Mouse (Mus musculus): ENCODE measurements around the gene Lcn8. TPM values are rescaled to one million over a fixed set of nuclear protein-coding genes. Genes with fewer than 3 reads are reported as not detected.

The Lcn8 gene
- polyA plus RNA-seq, 1 experiment from 2014 or later: not detected

DNA sequence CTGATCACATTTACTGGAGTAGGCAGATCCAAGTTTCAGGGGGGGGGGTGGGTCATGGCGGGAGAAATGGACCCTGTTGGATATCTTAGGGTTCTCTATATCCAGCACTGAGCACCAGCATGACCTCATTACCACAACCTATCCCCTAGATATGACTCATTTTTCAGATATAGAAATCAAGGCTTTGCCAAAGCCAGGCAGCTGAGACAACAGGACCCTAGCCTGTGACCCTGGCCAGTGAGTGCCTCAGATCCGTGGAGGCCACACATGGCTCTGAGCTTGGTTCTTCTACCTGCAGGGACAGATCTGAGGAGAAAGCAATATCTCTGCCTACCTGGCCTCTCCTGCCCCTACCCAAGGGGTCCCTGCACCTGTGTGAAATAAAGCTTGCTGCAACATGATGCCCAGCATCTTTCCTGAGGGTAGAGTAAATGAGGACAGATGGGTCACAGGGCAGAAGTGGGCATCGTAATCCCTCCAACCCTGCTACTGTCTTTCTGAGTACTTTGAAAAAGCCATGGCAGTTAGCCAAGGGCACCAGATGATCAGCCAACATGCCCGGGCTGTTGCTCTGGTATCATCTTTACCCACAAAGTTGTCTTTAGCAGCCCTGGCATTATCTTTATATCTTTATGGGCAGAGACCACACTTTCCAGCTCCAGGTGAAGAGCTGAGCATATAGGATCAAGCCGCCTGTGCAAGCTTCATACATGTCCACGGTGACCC lies 8.5 kb downstream of the Lcn8 start:
- Histone ChIP-seq H3K36me3 (ENCODE audit: insufficient read depth, low read length) (no peaks in the 10 kb centered on the region), H3K27ac (ENCODE audit: low read length) (no peak overlapping the region), H3K9me3 (ENCODE audit: low read length) (no peaks in the 10 kb centered on the region), H3K4me1 (ENCODE audit: insufficient read depth, low read length) (no peaks in the 10 kb centered on the region), H3K4me3 (ENCODE audit: low read length) (no peak overlapping the region), H3K27me3 (ENCODE audit: insufficient read depth, low read length) (no peaks in the 10 kb centered on the region), H3K9ac (replicated peaks; ENCODE audit: low read length) (no peak overlapping the region), H3K4me2 (replicated peaks; ENCODE audit: low read depth, low read length) (no peak overlapping the region)
- WGBS: 83% methylated on average over 6 of the region's 6 CpGs
- no peak for ATAC-seq (ENCODE audit: low FRiP score, low TSS enrichment)

DNA sequence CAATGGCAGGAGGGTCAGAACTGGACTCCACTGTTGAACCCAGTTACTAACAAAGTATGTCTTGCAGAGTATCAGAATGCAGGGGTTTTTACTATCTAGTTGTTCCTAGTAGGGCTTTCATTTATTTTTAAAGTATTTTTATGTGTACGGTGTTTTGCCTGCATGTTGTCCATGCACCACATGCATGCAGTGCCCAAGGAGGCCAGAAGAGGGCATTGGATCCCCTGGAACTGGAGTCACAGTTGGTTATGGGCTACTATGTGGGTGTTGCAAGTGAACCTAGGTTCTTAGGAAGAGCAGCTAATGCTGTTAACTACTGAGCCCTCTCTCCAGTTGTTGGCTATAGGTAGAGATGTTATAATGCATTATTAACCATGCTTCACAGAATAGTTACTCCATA lies 10.6 kb downstream of the Lcn8 start:
- no peaks in the 10 kb centered on the region for H3K36me3 ChIP-seq (ENCODE audit: insufficient read depth, low read length)
- no peaks in the 10 kb centered on the region for H3K9me3 ChIP-seq (ENCODE audit: low read length)
- WGBS: 43% methylated on average over 1 of the region's 1 CpGs
- no peak overlapping the region for H3K4me3 ChIP-seq (ENCODE audit: low read length)
- no peak overlapping the region for H3K27ac ChIP-seq (ENCODE audit: low read length)
- H3K27me3 ChIP-seq (ENCODE audit: insufficient read depth, low read length): no peaks in the 10 kb centered on the region
- ATAC-seq (ENCODE audit: low FRiP score, low TSS enrichment): no peak
- H3K4me1 ChIP-seq (ENCODE audit: insufficient read depth, low read length): no peaks in the 10 kb centered on the region
- H3K9ac ChIP-seq (replicated peaks; ENCODE audit: low read length): no peak overlapping the region
- no peak overlapping the region for H3K4me2 ChIP-seq (replicated peaks; ENCODE audit: low read depth, low read length)

DNA sequence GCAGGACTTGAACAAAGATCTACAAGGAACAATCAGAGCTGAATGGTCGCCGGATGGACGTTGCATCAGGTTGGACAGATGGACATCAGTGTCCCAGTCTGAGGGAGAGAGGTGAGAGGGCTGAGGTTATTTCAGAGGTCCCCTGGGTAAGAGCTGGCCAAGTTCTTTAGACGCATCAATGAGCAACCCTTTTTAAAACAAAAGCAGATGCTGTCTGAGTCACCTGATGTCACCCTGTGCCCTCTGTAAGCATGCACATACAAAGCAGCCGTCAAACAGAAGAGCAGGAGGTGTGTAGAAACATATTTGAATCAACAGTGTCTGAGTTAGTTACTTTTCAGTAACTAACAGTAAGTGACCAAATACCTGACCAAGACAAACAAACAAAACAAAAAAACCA lies 11.2 kb downstream of the Lcn8 start:
- no peak for ATAC-seq (ENCODE audit: low FRiP score, low TSS enrichment)
- no peaks in the 10 kb centered on the region for H3K36me3 ChIP-seq (ENCODE audit: insufficient read depth, low read length)
- no peak overlapping the region for H3K27ac ChIP-seq (ENCODE audit: low read length)
- H3K4me1 ChIP-seq (ENCODE audit: insufficient read depth, low read length): no peaks in the 10 kb centered on the region
- WGBS: 76% methylated on average over 5 of the region's 5 CpGs
- H3K4me2 ChIP-seq (replicated peaks; ENCODE audit: low read depth, low read length): no peak overlapping the region
- no peak overlapping the region for H3K9ac ChIP-seq (replicated peaks; ENCODE audit: low read length)
- H3K27me3 ChIP-seq (ENCODE audit: insufficient read depth, low read length): no peaks in the 10 kb centered on the region
- no peak overlapping the region for H3K4me3 ChIP-seq (ENCODE audit: low read length)
- H3K9me3 ChIP-seq (ENCODE audit: low read length): no peaks in the 10 kb centered on the region

DNA sequence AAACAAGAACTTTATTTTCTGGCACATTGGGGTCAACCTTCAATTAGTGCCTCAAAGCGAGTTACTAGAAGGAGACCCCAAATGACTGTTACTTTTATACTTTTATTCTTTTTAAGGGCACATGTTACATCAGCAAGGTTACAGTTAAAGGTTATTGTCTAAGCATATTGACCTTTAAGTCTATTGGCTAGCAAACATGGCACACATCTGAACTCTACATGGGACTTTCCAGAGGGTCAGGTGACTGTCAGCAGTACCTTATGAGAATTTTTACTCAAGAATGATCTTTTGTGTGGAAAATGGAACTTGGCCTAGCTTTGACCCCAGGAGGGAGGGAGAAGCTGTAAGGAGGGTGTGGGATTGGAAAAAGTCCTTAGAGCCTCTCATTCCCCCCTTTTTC lies 13.6 kb downstream of the Lcn8 start:
- H3K4me2 ChIP-seq (replicated peaks; ENCODE audit: low read depth, low read length): no peak overlapping the region
- H3K9me3 ChIP-seq (ENCODE audit: low read length): no peaks in the 10 kb centered on the region
- H3K27me3 ChIP-seq (ENCODE audit: insufficient read depth, low read length): no peaks in the 10 kb centered on the region
- no peaks in the 10 kb centered on the region for H3K36me3 ChIP-seq (ENCODE audit: insufficient read depth, low read length)
- H3K4me3 ChIP-seq (ENCODE audit: low read length): no peak overlapping the region
- ATAC-seq (ENCODE audit: low FRiP score, low TSS enrichment): no peak
- WGBS: 66% methylated on average over 1 of the region's 1 CpGs
- H3K9ac ChIP-seq (replicated peaks; ENCODE audit: low read length): no peak overlapping the region
- no peaks in the 10 kb centered on the region for H3K4me1 ChIP-seq (ENCODE audit: insufficient read depth, low read length)
- H3K27ac ChIP-seq (ENCODE audit: low read length): no peak overlapping the region

DNA sequence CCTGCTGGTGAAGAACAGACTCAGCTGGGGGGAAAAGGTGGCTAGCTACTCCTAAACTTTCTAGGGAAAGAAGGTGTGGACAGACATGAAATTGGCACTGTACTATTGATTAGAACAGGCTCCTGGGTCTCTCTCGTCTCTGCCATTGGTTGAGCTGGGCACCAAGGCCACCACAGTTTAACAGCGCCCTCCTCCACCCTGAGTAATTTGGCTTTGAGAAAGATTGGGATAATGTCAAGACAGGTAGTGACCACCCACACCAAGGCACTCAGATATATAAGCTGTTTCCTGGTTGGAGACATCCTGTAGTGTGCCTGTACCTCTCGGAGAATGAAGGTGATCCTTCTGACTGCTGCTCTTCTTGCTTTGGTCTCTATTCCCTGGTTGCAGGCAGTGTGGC lies 23.6 kb downstream of the Lcn8 start, which contains the start of gene Lcn6:
Gene Lcn6 (plus strand): TSS at position 301 of the 400 bp plus-strand sequence.
- no peak for ATAC-seq (ENCODE audit: low FRiP score, low TSS enrichment)

DNA sequence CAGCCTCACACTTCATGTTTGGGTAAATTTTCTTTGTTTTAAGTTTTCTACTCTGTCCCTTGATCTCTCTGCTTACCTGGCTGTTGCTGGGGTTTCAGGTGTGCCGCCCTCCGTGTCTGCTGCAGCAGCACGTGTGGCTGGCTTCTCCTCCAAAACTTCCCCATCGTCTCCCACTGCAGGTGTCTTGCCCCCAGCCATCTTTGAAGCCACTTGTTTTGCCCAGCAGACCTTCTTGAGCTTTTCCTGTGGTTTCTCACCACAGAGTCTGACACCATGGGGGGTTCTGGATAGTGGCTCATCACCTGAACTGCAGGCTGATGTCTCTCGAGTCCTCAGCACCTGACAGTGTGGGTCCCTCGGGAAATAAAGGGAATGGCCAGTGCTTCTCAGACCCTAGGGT lies 26.6 kb downstream of the Lcn8 start:
- no peaks in the 10 kb centered on the region for H3K9me3 ChIP-seq (ENCODE audit: low read length)
- no peaks in the 10 kb centered on the region for H3K27me3 ChIP-seq (ENCODE audit: insufficient read depth, low read length)
- no peaks in the 10 kb centered on the region for H3K4me1 ChIP-seq (ENCODE audit: insufficient read depth, low read length)
- no peaks in the 10 kb centered on the region for H3K36me3 ChIP-seq (ENCODE audit: insufficient read depth, low read length)
- no peak for ATAC-seq (ENCODE audit: low FRiP score, low TSS enrichment)
- no peak overlapping the region for H3K4me2 ChIP-seq (replicated peaks; ENCODE audit: low read depth, low read length)
- WGBS: 89% methylated on average over 6 of the region's 6 CpGs
- H3K4me3 ChIP-seq (ENCODE audit: low read length): no peak overlapping the region
- H3K9ac ChIP-seq (replicated peaks; ENCODE audit: low read length): no peak overlapping the region
- no peak overlapping the region for H3K27ac ChIP-seq (ENCODE audit: low read length)

More for the DNA sequence above, 23.6 kb downstream of the Lcn8 start, which contains the start of gene Lcn6:
- Histone ChIP-seq H3K27me3 (ENCODE audit: insufficient read depth, low read length) (no peaks in the 10 kb centered on the region), H3K4me1 (ENCODE audit: insufficient read depth, low read length) (no peaks in the 10 kb centered on the region), H3K27ac (ENCODE audit: low read length) (no peak within 1 kb of the TSS), H3K4me3 (ENCODE audit: low read length) (no peak within 1 kb of the TSS), H3K9me3 (ENCODE audit: low read length) (no peaks in the 10 kb centered on the region), H3K36me3 (ENCODE audit: insufficient read depth, low read length) (no peaks in the 10 kb centered on the region), H3K9ac (replicated peaks; ENCODE audit: low read length) (no peak within 1 kb of the TSS), H3K4me2 (replicated peaks; ENCODE audit: low read depth, low read length) (no peak within 1 kb of the TSS)
- WGBS: 89% methylated on average over 3 of the region's 3 CpGs

DNA sequence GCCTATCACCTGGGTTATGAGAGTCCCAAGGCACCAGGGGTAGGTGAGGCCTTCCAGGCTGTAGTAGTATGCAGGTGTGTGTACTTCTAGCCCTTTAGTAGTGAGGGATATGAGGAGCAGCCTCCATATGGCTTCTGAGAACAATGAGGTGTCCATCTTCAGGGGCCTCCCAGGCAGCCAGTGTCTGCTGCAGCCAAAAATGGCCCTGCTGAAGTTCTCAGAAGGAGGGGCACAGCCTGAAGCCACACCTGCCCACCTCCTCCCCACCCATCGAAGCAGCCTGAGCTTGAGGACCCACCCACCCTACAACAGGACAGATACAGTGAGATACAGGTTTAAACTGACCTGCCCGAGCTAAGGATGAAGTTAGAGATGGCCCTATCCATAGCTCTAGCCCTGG lies 29.5 kb downstream of the Lcn8 start, which contains the start of gene Lcn10:
Gene Lcn10 (plus strand): TSS at position 301 of the 400 bp plus-strand sequence.
- H3K4me3 ChIP-seq (ENCODE audit: low read length): no peak within 1 kb of the TSS
- no peak within 1 kb of the TSS for H3K4me2 ChIP-seq (replicated peaks; ENCODE audit: low read depth, low read length)
- 63% methylated on average over 2 of the region's 2 CpGs for WGBS
- no peaks in the 10 kb centered on the region for H3K9me3 ChIP-seq (ENCODE audit: low read length)
- ATAC-seq (ENCODE audit: low FRiP score, low TSS enrichment): no peak
- H3K36me3 ChIP-seq (ENCODE audit: insufficient read depth, low read length): no peaks in the 10 kb centered on the region
- no peak within 1 kb of the TSS for H3K9ac ChIP-seq (replicated peaks; ENCODE audit: low read length)
- no peaks in the 10 kb centered on the region for H3K4me1 ChIP-seq (ENCODE audit: insufficient read depth, low read length)
- H3K27me3 ChIP-seq (ENCODE audit: insufficient read depth, low read length): no peaks in the 10 kb centered on the region
- H3K27ac ChIP-seq (ENCODE audit: low read length): no peak within 1 kb of the TSS

DNA sequence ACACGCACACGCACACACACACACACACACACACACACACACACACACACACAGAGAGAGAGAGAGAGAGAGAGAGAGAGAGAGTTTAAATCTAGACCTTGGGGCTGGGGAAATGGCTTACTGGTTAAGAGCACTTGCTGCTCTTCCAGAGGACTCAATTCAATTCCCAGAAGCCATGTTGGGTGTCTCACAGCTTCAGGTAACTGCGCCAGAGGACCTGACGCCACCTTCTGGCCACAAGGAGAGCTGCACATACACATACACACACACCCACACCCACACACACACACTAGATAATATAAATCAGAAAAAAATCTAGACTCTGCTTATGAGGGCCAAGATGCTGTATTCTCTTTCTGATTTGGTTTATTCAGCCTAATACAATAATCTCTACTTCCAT lies 34.0 kb downstream of the Lcn8 start:
- no peak for ATAC-seq (ENCODE audit: low FRiP score, low TSS enrichment)
- Histone ChIP-seq H3K27ac (ENCODE audit: low read length) (no peak overlapping the region), H3K36me3 (ENCODE audit: insufficient read depth, low read length) (no peaks in the 10 kb centered on the region), H3K4me1 (ENCODE audit: insufficient read depth, low read length) (no peaks in the 10 kb centered on the region), H3K4me3 (ENCODE audit: low read length) (no peak overlapping the region), H3K4me2 (replicated peaks; ENCODE audit: low read depth, low read length) (no peak overlapping the region), H3K9me3 (ENCODE audit: low read length) (no peaks in the 10 kb centered on the region), H3K9ac (replicated peaks; ENCODE audit: low read length) (no peak overlapping the region), H3K27me3 (ENCODE audit: insufficient read depth, low read length) (no peaks in the 10 kb centered on the region)
- WGBS: 79% methylated on average over 4 of the region's 4 CpGs

DNA sequence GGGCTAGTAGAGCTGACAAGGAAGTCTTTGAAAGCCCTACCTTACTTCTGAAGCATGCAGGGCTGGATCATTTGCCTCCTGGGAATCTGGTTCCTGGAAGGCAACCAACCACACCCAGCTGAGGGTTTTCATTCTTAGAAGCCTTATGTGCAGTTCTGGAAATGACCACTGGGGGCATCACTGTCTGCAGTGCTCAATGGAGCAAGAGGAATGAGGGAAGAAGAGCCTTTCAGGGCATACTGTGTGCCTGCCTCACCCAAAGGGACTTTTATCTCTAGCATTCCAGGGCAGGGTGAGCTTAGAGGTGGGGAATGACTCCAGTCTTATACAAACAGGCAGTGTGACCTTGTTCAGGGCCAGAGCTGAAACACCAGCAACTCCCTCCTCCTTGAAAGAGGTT lies 41.7 kb downstream of the Lcn8 start:
- Histone ChIP-seq H3K9me3 (ENCODE audit: low read length) (no peaks in the 10 kb centered on the region), H3K27ac (ENCODE audit: low read length) (no peak overlapping the region), H3K4me3 (ENCODE audit: low read length) (no peak overlapping the region), H3K27me3 (ENCODE audit: insufficient read depth, low read length) (no peaks in the 10 kb centered on the region), H3K4me2 (replicated peaks; ENCODE audit: low read depth, low read length) (no peak overlapping the region), H3K4me1 (ENCODE audit: insufficient read depth, low read length) (no peaks in the 10 kb centered on the region), H3K9ac (replicated peaks; ENCODE audit: low read length) (no peak overlapping the region), H3K36me3 (ENCODE audit: insufficient read depth, low read length) (no peaks in the 10 kb centered on the region)
- no peak for ATAC-seq (ENCODE audit: low FRiP score, low TSS enrichment)

DNA sequence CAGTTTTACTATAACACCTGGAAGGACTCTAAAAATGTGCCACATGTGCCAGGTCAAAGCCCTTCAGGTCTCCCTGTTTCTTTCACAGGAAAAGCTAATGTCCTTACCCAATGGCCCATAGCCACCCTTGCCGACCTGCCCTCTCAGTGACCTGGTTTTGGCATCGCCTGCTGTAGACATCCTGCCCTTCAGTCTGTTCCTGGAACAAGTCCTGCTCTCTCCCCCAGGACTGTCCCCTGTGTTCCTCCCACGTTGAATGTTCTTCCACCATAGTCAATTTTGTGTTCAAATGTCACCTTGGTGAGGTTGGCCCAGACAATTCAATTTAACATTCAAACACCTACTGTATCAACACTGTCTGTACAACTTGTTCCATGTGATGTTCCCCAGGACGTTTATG lies 44.0 kb downstream of the Lcn8 start:
- no peak for ATAC-seq (ENCODE audit: low FRiP score, low TSS enrichment)
- H3K36me3 ChIP-seq (ENCODE audit: insufficient read depth, low read length): no peaks in the 10 kb centered on the region
- no peak overlapping the region for H3K27ac ChIP-seq (ENCODE audit: low read length)
- no peak overlapping the region for H3K9ac ChIP-seq (replicated peaks; ENCODE audit: low read length)
- H3K4me2 ChIP-seq (replicated peaks; ENCODE audit: low read depth, low read length): no peak overlapping the region
- no peaks in the 10 kb centered on the region for H3K9me3 ChIP-seq (ENCODE audit: low read length)
- no peak overlapping the region for H3K4me3 ChIP-seq (ENCODE audit: low read length)
- 21% methylated on average over 4 of the region's 4 CpGs for WGBS
- H3K4me1 ChIP-seq (ENCODE audit: insufficient read depth, low read length): no peaks in the 10 kb centered on the region
- H3K27me3 ChIP-seq (ENCODE audit: insufficient read depth, low read length): no peaks in the 10 kb centered on the region
